Mouse (Mus musculus) hindbrain, embryonic 11.5 days (tissue): Measurements from ENCODE around the gene Tas2r138. TPM values are rescaled to one million over a fixed set of nuclear protein-coding genes. Genes with fewer than 3 reads are reported as not detected.

Source experiments
- ATAC-seq: fragments of 200-750 bp; cut with Nextera tagmentation; 2 replicates; pipeline ENCODE4 v1.8.0; 2017; ENCODE audit warnings: mild to moderate bottlenecking, moderate TSS enrichment, moderate library complexity; ENCODE audit not compliant: low FRiP score
- DNase-seq: peaks from one replicate; pipeline ENCODE4 v3.0.0-alpha.2; 2015; ENCODE audit warnings: low spot score
- H3K27ac ChIP-seq: fragments of 300-500 bp; sonication (generic); 2 replicates; pipeline ENCODE4 v1.5.1; 2014; ENCODE audit warnings: mild to moderate bottlenecking, low read depth, low read length
- H3K27me3 ChIP-seq: fragments of 300-500 bp; sonication (generic); 2 replicates; pipeline ENCODE4 v1.6.1; 2014; ENCODE audit warnings: mild to moderate bottlenecking, low read length, moderate library complexity, mixed read lengths; ENCODE audit not compliant: control insufficient read depth, insufficient read depth
- H3K36me3 ChIP-seq: fragments of 300-500 bp; sonication (generic); 2 replicates; pipeline ENCODE4 v1.6.1; 2014; ENCODE audit warnings: mild to moderate bottlenecking, low read length, moderate library complexity, mixed read lengths; ENCODE audit not compliant: control insufficient read depth, insufficient read depth
- H3K4me1 ChIP-seq: fragments of 300-500 bp; sonication (generic); replicated peaks from 2 replicates; pipeline ENCODE4 v1.6.1; 2014; ENCODE audit warnings: low read length, mixed read lengths; ENCODE audit not compliant: control insufficient read depth, insufficient read depth
- H3K4me2 ChIP-seq: fragments of 300-500 bp; sonication (generic); replicated peaks from 2 replicates; pipeline ENCODE4 v1.6.1; 2014; ENCODE audit warnings: mild to moderate bottlenecking, low read depth, low read length
- H3K4me3 ChIP-seq: fragments of 300-500 bp; sonication (generic); 2 replicates; pipeline ENCODE4 v1.5.1; 2014; ENCODE audit warnings: low read depth, low read length
- H3K9ac ChIP-seq: fragments of 300-500 bp; sonication (generic); 2 replicates; pipeline ENCODE4 v1.6.1; 2014; ENCODE audit warnings: low read depth, low read length
- H3K9me3 ChIP-seq: fragments of 300-500 bp; sonication (generic); 2 replicates; pipeline ENCODE4 v1.6.1; 2016; ENCODE audit warnings: low read length; ENCODE audit not compliant: control insufficient read depth
- WGBS: fragments of 180-500 bp; shearing (Covaris S2); extraction: QIAGEN DNeasy Blood & Tissue Kit; methylation state at CpG from one replicate; pipeline ENCODE4 v1.1.7; 2014; 5-methylcytosine and 5-hydroxymethylcytosine counted together
- polyA plus RNA-seq: library from polyadenylated mRNA; unstranded; fragments of >200 nt; fragmentation: Nextera tagmentation; extraction: Ambion mirVana; gene quantifications from 2 replicates; pipeline ENCODE4 v1.2.1, GENCODE M21; 2014

Gene Tas2r138
- not detected in 2 replicates for polyA plus RNA-seq

- H3K4me3 ChIP-seq: no peak within 1 kb of the TSS
- H3K27me3 ChIP-seq: no peaks in the 10 kb centered on the region
- DNase-seq: no peak
- ATAC-seq: no peak
- H3K4me1 ChIP-seq: no peaks in the 10 kb centered on the region
- no peaks in the 10 kb centered on the region for H3K9me3 ChIP-seq
- H3K36me3 ChIP-seq: no peaks in the 10 kb centered on the region
- no peak within 1 kb of the TSS for H3K9ac ChIP-seq
- WGBS: 89% methylated on average over 4 of the region's 4 CpGs
- no peak within 1 kb of the TSS for H3K4me2 ChIP-seq
- no peak within 1 kb of the TSS for H3K27ac ChIP-seq
Observed at GRCm38 (mm10) chr6:40613260-40613852, at the start of gene Tas2r138. Tas2r138 (minus strand) TSS chr6:40613310.

- DNase-seq: no peak
- WGBS: 27% methylated on average over 2 of the region's 2 CpGs
- no peaks in the 10 kb centered on the region for H3K4me1 ChIP-seq
- no peak overlapping the region for H3K9ac ChIP-seq
- H3K27me3 ChIP-seq: no peaks in the 10 kb centered on the region
- no peak overlapping the region for H3K27ac ChIP-seq
- no peaks in the 10 kb centered on the region for H3K9me3 ChIP-seq
- ATAC-seq: no peak
- H3K36me3 ChIP-seq: no peaks in the 10 kb centered on the region
- H3K4me3 ChIP-seq: no peak overlapping the region
- no peak overlapping the region for H3K4me2 ChIP-seq
Observed at GRCm38 (mm10) chr6:40660930-40661329, 47.8 kb upstream of the Tas2r138 start.

GRCm38 (mm10) chr6:40650953-40651352, 37.8 kb upstream of the Tas2r138 start:
- Histone ChIP-seq H3K4me1 (no peaks in the 10 kb centered on the region), H3K4me2 (no peak overlapping the region), H3K4me3 (no peak overlapping the region), H3K27me3 (no peaks in the 10 kb centered on the region), H3K27ac (no peak overlapping the region), H3K9ac (no peak overlapping the region), H3K36me3 (no peaks in the 10 kb centered on the region), H3K9me3 (no peaks in the 10 kb centered on the region)
- DNase-seq: no peak
- no peak for ATAC-seq
- 97% methylated on average over 1 of the region's 1 CpGs for WGBS

GRCm38 (mm10) chr6:40645701-40646100, 32.6 kb upstream of the Tas2r138 start:
- H3K4me2 ChIP-seq: no peak overlapping the region

GRCm38 (mm10) chr6:40640710-40641538, 27.8 kb upstream of the Tas2r138 start:
- Histone ChIP-seq H3K9ac (no peak overlapping the region), H3K4me2 (no peak overlapping the region), H3K36me3 (no peaks in the 10 kb centered on the region), H3K27ac (no peak overlapping the region), H3K4me1 (no peaks in the 10 kb centered on the region), H3K4me3 (no peak overlapping the region), H3K27me3 (no peaks in the 10 kb centered on the region), H3K9me3 (no peaks in the 10 kb centered on the region)
- DNase-seq (no peak), ATAC-seq (no peak)
- WGBS: 85% methylated on average over 8 of the region's 8 CpGs

More at GRCm38 (mm10) chr6:40645701-40646100, 32.6 kb upstream of the Tas2r138 start:
- Histone ChIP-seq H3K4me1 (no peaks in the 10 kb centered on the region), H3K4me3 (no peak overlapping the region), H3K27me3 (no peaks in the 10 kb centered on the region), H3K36me3 (no peaks in the 10 kb centered on the region), H3K27ac (no peak overlapping the region), H3K9ac (no peak overlapping the region), H3K9me3 (no peaks in the 10 kb centered on the region)
- DNase-seq (no peak), ATAC-seq (no peak)
- 88% methylated on average over 8 of the region's 8 CpGs for WGBS

GRCm38 (mm10) chr6:40637755-40638154, 24.6 kb upstream of the Tas2r138 start:
- H3K4me2 ChIP-seq: no peak overlapping the region
- DNase-seq (no peak), ATAC-seq (no peak)
- H3K4me1 ChIP-seq: no peaks in the 10 kb centered on the region
- 97% methylated on average over 5 of the region's 5 CpGs for WGBS
- no peaks in the 10 kb centered on the region for H3K36me3 ChIP-seq
- H3K9ac ChIP-seq: no peak overlapping the region
- no peak overlapping the region for H3K27ac ChIP-seq
- no peaks in the 10 kb centered on the region for H3K9me3 ChIP-seq
- H3K27me3 ChIP-seq: no peaks in the 10 kb centered on the region
- no peak overlapping the region for H3K4me3 ChIP-seq

GRCm38 (mm10) chr6:40635559-40635958, 22.4 kb upstream of the Tas2r138 start:
- no peak overlapping the region for H3K4me3 ChIP-seq
- WGBS: 81% methylated on average over 6 of the region's 6 CpGs
- H3K27me3 ChIP-seq: no peaks in the 10 kb centered on the region
- H3K36me3 ChIP-seq: no peaks in the 10 kb centered on the region
- H3K9ac ChIP-seq: no peak overlapping the region
- DNase-seq (no peak), ATAC-seq (no peak)
- no peaks in the 10 kb centered on the region for H3K4me1 ChIP-seq
- H3K9me3 ChIP-seq: no peaks in the 10 kb centered on the region
- H3K27ac ChIP-seq: no peak overlapping the region
- no peak overlapping the region for H3K4me2 ChIP-seq

GRCm38 (mm10) chr6:40634640-40635071, 21.5 kb upstream of the Tas2r138 start:
- no peak overlapping the region for H3K4me3 ChIP-seq
- DNase-seq: no peak
- ATAC-seq: no peak
- H3K4me2 ChIP-seq: no peak overlapping the region
- H3K27me3 ChIP-seq: no peaks in the 10 kb centered on the region
- no peak overlapping the region for H3K9ac ChIP-seq
- no peaks in the 10 kb centered on the region for H3K4me1 ChIP-seq
- no peaks in the 10 kb centered on the region for H3K36me3 ChIP-seq
- H3K9me3 ChIP-seq: no peaks in the 10 kb centered on the region
- 57% methylated on average over 1 of the region's 1 CpGs for WGBS
- no peak overlapping the region for H3K27ac ChIP-seq
